Mouse (Mus musculus) right cerebral cortex, adult 18-20 months (tissue): ENCODE data around the gene Dph2.

ENCODE experiments used
- DNase-seq: peaks from one replicate; pipeline ENCODE4 v3.0.0; 2022; ENCODE audit warnings: mixed read lengths

Gene Dph2

GRCm38 (mm10) chr4:117908834-117909453 lies 17.1 kb upstream of the Dph2 start:
- DNase-seq = no peak

GRCm38 (mm10) chr4:117906196-117906595 lies 14.4 kb upstream of the Dph2 start:
- DNase-seq = no peak

- DNase-seq = no peak
Measured at GRCm38 (mm10) chr4:117904761-117905160, 12.9 kb upstream of the Dph2 start.

GRCm38 (mm10) chr4:117904094-117904493 lies 12.3 kb upstream of the Dph2 start:
- peak; percentile 75 for DNase-seq

GRCm38 (mm10) chr4:117898111-117898510 lies 6.3 kb upstream of the Dph2 start:
- DNase-seq = no peak

GRCm38 (mm10) chr4:117896031-117896430 lies 4.2 kb upstream of the Dph2 start:
- no peak for DNase-seq

- no peak for DNase-seq
Measured at GRCm38 (mm10) chr4:117895339-117895738, 3.5 kb upstream of the Dph2 start.

- DNase-seq = no peak
Measured at GRCm38 (mm10) chr4:117894601-117895000, 2.8 kb upstream of the Dph2 start.

- no peak for DNase-seq
Measured at GRCm38 (mm10) chr4:117893376-117893775, 1.5 kb upstream of the Dph2 start.

- no peak for DNase-seq
Measured at GRCm38 (mm10) chr4:117890750-117891149, 1.1 kb downstream of the Dph2 start.

GRCm38 (mm10) chr4:117890031-117890430 lies 1.8 kb downstream of the Dph2 start:
- no peak for DNase-seq

- DNase-seq = no peak
Measured at GRCm38 (mm10) chr4:117889471-117889870, 2.4 kb downstream of the Dph2 start.

GRCm38 (mm10) chr4:117887920-117888319 lies 3.9 kb downstream of the Dph2 start:
- no peak for DNase-seq

GRCm38 (mm10) chr4:117887133-117887532 lies 4.7 kb downstream of the Dph2 start, which contains the start of gene Atp6v0b:
Gene Atp6v0b, minus strand, starts transcription at chr4:117887333.
- DNase-seq = peak; percentile 97

GRCm38 (mm10) chr4:117886644-117887043 lies 5.2 kb downstream of the Dph2 start:
- DNase-seq = no peak

GRCm38 (mm10) chr4:117885994-117886393 lies 5.8 kb downstream of the Dph2 start:
- peak; percentile 40 for DNase-seq

- no peak for DNase-seq
Measured at GRCm38 (mm10) chr4:117885093-117885492, 6.7 kb downstream of the Dph2 start.

GRCm38 (mm10) chr4:117884146-117884545 lies 7.7 kb downstream of the Dph2 start:
- DNase-seq = no peak

- DNase-seq = peak; percentile 70
Measured at GRCm38 (mm10) chr4:117882701-117883691, 8.8 kb downstream of the Dph2 start, which contains the start of gene B4galt2. Gene B4galt2, minus strand, starts transcription at chr4:117883487.

- peak; percentile 44 for DNase-seq
Measured at GRCm38 (mm10) chr4:117878703-117879102, 13.1 kb downstream of the Dph2 start.

- DNase-seq = no peak
Measured at GRCm38 (mm10) chr4:117878301-117878700, 13.5 kb downstream of the Dph2 start.

GRCm38 (mm10) chr4:117873615-117874014 lies 18.2 kb downstream of the Dph2 start:
- no peak for DNase-seq

GRCm38 (mm10) chr4:117872471-117872886 lies 19.4 kb downstream of the Dph2 start, which contains the start of gene Ccdc24:
Gene Ccdc24, minus strand, starts transcription at chr4:117872557.
- no peak for DNase-seq

GRCm38 (mm10) chr4:117871787-117872186 lies 20.0 kb downstream of the Dph2 start:
- no peak for DNase-seq
